Mouse (Mus musculus): Measurements from ENCODE around the gene Mapk8ip3.

- TF ChIP-seq CTCF (IDR thresholded peaks at IDR 0.05; ENCODE audit: borderline replicate concordance, insufficient read depth, low read length), result no peak
- TF ChIP-seq POLR2A (IDR thresholded peaks at IDR 0.05; ENCODE audit: low read depth, low read length), result no peak
These were observed 13.5 kb downstream of the Mapk8ip3 start for GRCm38 (mm10) chr17:24923246-24923645.
